Mouse (Mus musculus): ENCODE results near the gene Tgfbr2.

GRCm38 (mm10) chr9:116081781-116082180 is 93.4 kb downstream of the Tgfbr2 start:
- TF ChIP-seq POLR2A (IDR thresholded peaks at IDR 0.05; ENCODE audit: low read depth, low read length) (no peak), CTCF (conservative IDR thresholded peaks at IDR 0.05; ENCODE audit: insufficient read depth, insufficient read length, low read depth, low read length) (no peak)

All from kidney, adult 2 months (tissue).